Mouse (Mus musculus): ENCODE data around the gene Sacm1l.

The Sacm1l gene

GRCm38 (mm10) chr9:123529392-123530157 is at the start of gene Sacm1l:
Gene Sacm1l (plus strand): TSS chr9:123529759.
- peak; percentile 96 to 97 for DNase-seq (ENCODE audit: low spot score in 2 of 2)

- no peak for DNase-seq (ENCODE audit: low spot score in 2 of 2)
Observed at GRCm38 (mm10) chr9:123479876-123480252, 49.7 kb upstream of the Sacm1l start.

GRCm38 (mm10) chr9:123480253-123480921 is 49.2 kb upstream of the Sacm1l start:
- peak in 1 of 2 experiments; percentile 76 for DNase-seq (ENCODE audit: low spot score in 2 of 2)

- DNase-seq (ENCODE audit: low spot score in 2 of 2), result peak in 1 of 2 experiments; percentile 10
Observed at GRCm38 (mm10) chr9:123481136-123481535, 48.4 kb upstream of the Sacm1l start.

- no peak for DNase-seq (ENCODE audit: low spot score in 2 of 2)
Observed at GRCm38 (mm10) chr9:123483598-123483997, 46.0 kb upstream of the Sacm1l start.

- DNase-seq (ENCODE audit: low spot score in 2 of 2), result no peak
Observed at GRCm38 (mm10) chr9:123484830-123485229, 44.7 kb upstream of the Sacm1l start.

- no peak for DNase-seq (ENCODE audit: low spot score in 2 of 2)
Observed at GRCm38 (mm10) chr9:123485561-123485960, 44.0 kb upstream of the Sacm1l start.

GRCm38 (mm10) chr9:123486635-123487034 is 42.9 kb upstream of the Sacm1l start:
- no peak for DNase-seq (ENCODE audit: low spot score in 2 of 2)

- no peak for DNase-seq (ENCODE audit: low spot score in 2 of 2)
Observed at GRCm38 (mm10) chr9:123489073-123489472, 40.5 kb upstream of the Sacm1l start.

GRCm38 (mm10) chr9:123489727-123490343 is 39.7 kb upstream of the Sacm1l start:
- DNase-seq (ENCODE audit: low spot score in 2 of 2), result no peak

- DNase-seq (ENCODE audit: low spot score in 2 of 2), result no peak
Observed at GRCm38 (mm10) chr9:123490930-123491329, 38.6 kb upstream of the Sacm1l start.

GRCm38 (mm10) chr9:123491917-123492585 is 37.5 kb upstream of the Sacm1l start:
- no peak for DNase-seq (ENCODE audit: low spot score in 2 of 2)

GRCm38 (mm10) chr9:123496665-123497064 is 32.9 kb upstream of the Sacm1l start:
- DNase-seq (ENCODE audit: low spot score in 2 of 2), result no peak

- no peak for DNase-seq (ENCODE audit: low spot score in 2 of 2)
Observed at GRCm38 (mm10) chr9:123497906-123498305, 31.7 kb upstream of the Sacm1l start.

- no peak for DNase-seq (ENCODE audit: low spot score in 2 of 2)
Observed at GRCm38 (mm10) chr9:123500480-123500879, 29.1 kb upstream of the Sacm1l start.

GRCm38 (mm10) chr9:123503171-123503834 is 26.3 kb upstream of the Sacm1l start:
- DNase-seq (ENCODE audit: low spot score in 2 of 2), result no peak

- peak; percentile 60 to 71 for DNase-seq (ENCODE audit: low spot score in 2 of 2)
Observed at GRCm38 (mm10) chr9:123504325-123504724, 25.2 kb upstream of the Sacm1l start.

- no peak for DNase-seq (ENCODE audit: low spot score in 2 of 2)
Observed at GRCm38 (mm10) chr9:123505598-123505997, 24.0 kb upstream of the Sacm1l start.

GRCm38 (mm10) chr9:123506270-123507146 is 23.1 kb upstream of the Sacm1l start:
- DNase-seq (ENCODE audit: low spot score in 2 of 2), result no peak

GRCm38 (mm10) chr9:123507380-123507779 is 22.2 kb upstream of the Sacm1l start:
- no peak for DNase-seq (ENCODE audit: low spot score in 2 of 2)

GRCm38 (mm10) chr9:123508986-123509385 is 20.6 kb upstream of the Sacm1l start:
- no peak for DNase-seq (ENCODE audit: low spot score in 2 of 2)

All from natural killer cell, adult 2 months (primary cell).